Mouse (Mus musculus) adrenal gland, postnatal 36 days (tissue): ENCODE data around the gene Duox1. TPM values are rescaled to one million over a fixed set of nuclear protein-coding genes. Genes with fewer than 3 reads are reported as not detected.
"Not testable (repeated sequence)": the region's sequence is repeated elsewhere in the genome, so short reads cannot be mapped to it uniquely, and the experiment has no call there.

Source experiments
- DNase-seq, 2 experiments: peaks; one replicate each; pipeline ENCODE4 v3.0.0; 2021; ENCODE audit warnings: mixed read lengths in 1 of 2
- total RNA-seq, 2 experiments: library from RNA; stranded (reverse); gene quantifications; 2 replicates each; pipeline ENCODE4 v1.2.3; 2021

Gene Duox1
- total RNA-seq, 2 experiments from 2014 or later = 0.10 to 0.13 TPM

DNA sequence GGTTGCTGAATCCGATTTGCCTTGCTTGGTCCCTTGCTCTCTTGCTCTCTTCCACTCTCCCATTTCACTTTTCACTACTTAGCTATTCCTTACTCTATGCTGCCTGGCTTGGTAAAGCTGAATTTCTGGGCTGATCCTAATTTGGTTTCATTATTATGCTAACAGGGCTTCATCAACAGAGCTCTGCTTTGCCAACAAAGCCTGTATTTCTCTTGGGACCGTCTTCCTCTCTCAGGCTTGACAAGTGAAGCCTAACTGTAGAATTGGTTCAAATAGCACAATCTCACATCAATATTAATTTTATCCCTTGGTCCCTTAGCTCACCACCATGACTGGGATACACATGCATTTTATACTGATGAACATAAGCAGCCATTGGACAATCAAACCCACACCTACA, 3.9 kb upstream of the Duox1 start:
- no peak for DNase-seq

GRCm38 (mm10) chr2:122312722-122313417, 2.6 kb upstream of the Duox1 start:
- peak; percentile 48 to 64 for DNase-seq

- DNase-seq = no peak
These were observed 1.9 kb upstream of the Duox1 start, which contains the start of gene Duoxa1 for GRCm38 (mm10) chr2:122313536-122313935. Gene Duoxa1, minus strand, starts transcription at chr2:122313730.

DNA sequence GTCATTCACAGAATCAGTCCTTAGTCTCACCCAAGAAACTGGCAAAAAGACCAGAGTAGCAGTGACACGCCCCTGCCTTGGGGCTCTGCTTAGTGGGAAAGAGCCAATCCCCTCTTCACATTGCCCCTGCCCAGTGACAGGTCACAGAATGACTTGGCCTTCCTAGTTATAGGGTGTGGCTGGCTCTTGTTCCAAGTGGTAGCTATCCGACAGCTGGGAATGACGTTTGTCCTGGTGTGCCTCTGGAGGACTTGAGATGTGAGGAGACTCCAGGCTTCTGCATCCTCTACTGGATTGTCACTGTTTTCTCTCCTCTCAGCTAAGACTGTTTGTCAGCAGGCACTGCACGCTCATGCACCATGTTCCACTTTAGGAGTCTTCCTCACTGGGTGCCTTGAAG, 1.9 kb downstream of the Duox1 start:
- DNase-seq = no peak

GRCm38 (mm10) chr2:122323960-122324359, 8.5 kb downstream of the Duox1 start:
- no peak for DNase-seq

DNA sequence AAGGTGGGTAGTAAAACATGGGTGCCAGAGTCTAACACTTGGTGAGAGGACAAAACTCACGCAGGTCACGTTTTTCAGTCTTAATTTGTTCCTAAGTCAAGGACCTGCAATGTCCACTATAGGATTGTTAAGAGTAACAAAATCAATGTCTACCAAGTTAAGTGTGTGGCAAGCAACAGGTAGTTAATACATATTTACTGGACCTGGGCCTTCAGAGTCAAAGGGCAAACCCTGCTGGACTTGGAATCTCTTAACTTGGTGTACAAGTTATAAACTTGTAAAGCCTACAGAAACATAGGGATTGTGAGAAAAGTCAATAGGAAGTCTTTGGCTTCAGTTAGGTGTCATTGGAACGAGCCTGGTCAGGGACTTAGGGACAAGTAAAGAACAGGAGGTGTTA, 9.1 kb downstream of the Duox1 start:
- no peak for DNase-seq

- DNase-seq = no peak
These were observed 9.9 kb downstream of the Duox1 start for GRCm38 (mm10) chr2:122325361-122325760.

DNA sequence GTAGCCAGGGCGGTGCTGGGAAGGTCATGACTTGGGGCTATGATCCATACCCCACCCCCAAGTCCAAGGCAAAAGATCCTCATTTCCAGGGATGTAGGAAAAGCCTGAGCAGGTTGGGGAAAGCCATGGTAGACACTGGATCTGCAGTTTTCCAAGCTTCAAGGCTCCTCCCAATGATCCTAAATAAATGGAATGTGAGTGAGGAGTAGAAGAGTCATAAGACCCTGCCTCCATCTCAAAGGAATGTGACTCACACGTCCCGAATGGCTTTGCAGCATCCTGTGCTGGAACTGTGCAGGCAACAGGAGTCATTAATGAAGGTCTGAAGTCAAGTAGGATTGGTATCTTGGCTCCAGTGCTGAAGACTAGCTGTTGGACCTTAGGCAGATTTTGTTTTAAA, 12.5 kb downstream of the Duox1 start:
- no peak for DNase-seq

GRCm38 (mm10) chr2:122330317-122330716, 14.8 kb downstream of the Duox1 start:
- DNase-seq = not testable (repeated sequence)

DNA sequence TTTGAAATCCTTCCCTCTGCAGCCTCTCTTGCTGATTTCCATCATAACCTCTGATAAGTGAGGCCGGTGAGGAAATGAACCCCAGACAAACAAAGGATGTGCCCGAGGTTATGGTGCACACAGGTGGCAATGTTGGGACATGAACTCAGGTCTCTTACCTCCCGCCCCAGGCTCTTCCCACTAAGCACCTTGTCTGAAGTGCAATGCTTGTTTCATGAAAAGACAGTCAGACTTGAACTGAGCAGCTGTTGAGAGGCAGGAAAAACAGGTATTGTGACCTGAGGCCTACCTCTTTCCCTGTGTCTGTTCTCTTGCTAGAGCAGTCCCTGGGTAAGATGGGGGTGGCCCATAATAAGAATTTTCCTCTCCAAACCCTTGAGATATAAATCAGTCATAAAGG, 16.8 kb downstream of the Duox1 start:
- no peak for DNase-seq

DNA sequence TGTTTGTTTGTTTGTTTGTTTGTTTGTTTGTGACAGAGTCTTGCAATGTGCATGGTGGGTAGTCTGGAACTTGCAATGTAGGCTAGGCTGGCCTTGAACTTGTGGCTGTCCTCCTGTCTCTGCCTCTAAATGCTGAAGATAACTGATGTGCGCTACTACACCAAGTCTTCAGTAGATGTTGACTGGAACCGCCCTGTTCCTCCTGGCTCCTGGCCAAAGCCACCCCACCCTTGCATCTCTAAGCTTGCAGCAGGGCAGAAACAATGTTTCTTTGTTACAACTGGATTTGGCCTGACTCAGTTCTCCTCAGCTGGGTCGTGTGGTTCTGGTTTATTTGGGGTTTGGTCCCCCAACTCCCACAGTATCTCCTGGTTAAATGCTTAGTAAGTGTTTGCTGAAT, 18.7 kb downstream of the Duox1 start:
- no peak for DNase-seq

GRCm38 (mm10) chr2:122337291-122337690, 21.8 kb downstream of the Duox1 start:
- no peak for DNase-seq

DNA sequence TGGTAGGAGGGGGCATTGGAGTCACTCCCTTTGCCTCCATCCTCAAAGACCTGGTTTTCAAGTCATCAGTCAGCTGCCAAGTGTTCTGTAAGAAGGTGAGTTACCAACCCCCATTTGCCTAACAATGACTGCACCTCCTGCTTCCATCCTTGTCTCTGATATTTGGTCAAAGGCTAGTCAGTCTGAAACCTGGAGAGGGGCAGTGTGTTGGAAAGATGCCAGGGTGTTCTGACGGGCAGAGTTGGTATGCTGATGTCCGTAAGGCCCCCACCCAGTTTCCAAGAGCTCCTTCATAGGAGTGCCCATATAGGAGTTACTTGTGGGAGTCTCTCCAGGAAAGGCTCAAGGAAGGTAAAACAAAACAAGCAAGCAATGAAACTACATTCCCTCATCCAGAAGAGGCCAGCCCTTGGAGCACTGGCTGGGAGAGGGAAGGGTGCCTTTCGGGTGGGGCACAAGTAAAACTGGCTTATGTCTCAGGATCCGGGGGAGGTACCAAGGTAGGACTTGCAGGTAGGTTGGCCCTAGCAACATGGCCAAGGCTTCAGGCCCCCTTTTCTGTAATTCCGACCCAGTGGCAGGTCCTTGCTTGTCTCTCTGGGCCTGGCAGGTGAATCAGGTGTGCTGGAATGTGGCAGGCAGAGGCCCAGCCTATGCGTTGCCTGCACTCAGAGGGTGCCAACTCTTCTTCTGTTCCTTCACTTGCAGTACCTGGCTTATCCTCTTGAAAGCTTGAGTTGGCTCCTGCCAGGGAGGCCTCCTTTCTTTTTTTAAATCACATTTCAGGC, 29.8 kb downstream of the Duox1 start:
- DNase-seq = no peak

DNA sequence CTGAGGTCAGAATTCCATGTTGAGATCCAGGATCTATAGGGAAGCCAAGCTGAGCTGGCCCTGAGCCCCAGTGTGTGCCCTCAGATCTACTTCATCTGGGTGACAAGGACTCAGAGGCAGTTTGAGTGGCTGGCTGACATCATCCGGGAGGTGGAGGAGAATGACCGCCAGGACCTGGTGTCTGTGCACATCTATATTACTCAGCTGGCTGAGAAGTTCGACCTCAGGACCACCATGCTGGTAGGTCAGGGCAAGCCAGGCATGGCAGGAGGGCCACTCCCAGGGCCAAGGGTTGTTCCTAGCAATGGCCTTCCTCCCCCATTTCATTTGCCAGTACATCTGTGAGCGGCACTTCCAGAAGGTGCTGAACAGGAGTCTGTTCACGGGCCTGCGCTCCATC, 30.7 kb downstream of the Duox1 start:
- DNase-seq = not testable (repeated sequence)

DNA sequence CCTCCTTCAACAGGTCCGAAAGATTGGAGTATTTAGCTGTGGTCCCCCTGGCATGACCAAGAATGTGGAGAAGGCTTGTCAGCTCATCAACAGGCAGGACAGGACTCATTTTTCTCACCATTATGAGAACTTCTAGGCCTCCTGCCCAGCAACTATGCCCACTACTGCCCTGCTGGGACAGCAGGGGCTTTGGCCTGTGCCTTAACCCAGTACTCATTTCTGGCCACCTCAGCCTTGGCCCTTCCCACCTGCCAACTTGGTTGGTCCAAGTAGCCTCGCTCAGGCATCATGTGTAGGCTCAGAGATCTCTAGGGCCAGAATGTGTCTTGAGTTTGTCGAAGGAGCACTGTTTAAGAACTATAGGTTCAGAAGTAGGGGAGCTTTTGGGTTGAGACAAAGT, 31.8 kb downstream of the Duox1 start:
- no peak for DNase-seq

GRCm38 (mm10) chr2:122348531-122349131, 33.2 kb downstream of the Duox1 start:
- DNase-seq = peak; percentile 89 to 94

GRCm38 (mm10) chr2:122349136-122349785, 33.8 kb downstream of the Duox1 start:
- peak in 1 of 2 experiments; percentile 21 for DNase-seq

GRCm38 (mm10) chr2:122351156-122351930, 35.9 kb downstream of the Duox1 start:
- no peak for DNase-seq

DNA sequence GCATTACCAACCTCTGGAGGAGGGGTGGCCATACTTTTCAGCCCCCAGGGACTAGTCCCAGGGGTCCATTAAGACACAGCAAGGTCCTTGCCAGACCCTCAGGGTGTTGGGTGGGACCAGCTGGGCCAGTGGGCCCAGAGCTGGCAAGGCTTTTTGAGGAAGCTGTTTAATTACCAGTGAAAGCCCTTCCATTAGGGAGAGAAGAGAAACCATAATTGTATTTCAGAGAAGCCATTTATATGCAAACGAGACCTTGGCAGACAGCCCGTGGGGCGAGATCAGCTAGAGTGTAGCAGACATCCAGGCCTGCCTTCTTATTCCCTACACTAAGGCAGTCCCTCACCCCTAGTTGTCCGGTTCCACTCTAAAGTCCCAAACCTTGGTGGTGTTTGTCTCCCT, 36.5 kb downstream of the Duox1 start:
- DNase-seq = peak; percentile 36

DNA sequence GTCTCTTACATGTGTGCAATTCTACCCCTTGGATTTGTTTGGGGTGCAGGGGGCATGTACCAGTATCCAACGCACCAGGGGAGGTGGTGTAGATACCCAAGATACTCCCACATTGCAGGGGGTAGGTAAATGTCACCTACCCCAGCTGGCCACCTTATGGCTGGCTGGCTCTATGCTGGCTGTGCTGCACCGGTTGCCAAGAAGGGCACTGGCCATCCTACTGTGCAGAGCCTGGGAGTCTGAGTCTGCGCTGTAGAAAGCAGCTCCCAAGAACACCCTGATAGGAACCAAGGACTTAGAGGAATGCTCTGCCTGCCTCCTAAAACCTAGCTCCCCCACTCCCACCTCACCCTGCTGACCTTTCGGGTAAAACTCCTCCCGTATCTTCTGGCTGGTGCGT, 37.5 kb downstream of the Duox1 start:
- DNase-seq = no peak

- DNase-seq = no peak
These were observed 38.3 kb downstream of the Duox1 start for GRCm38 (mm10) chr2:122353765-122354164.
